Mouse (Mus musculus) CH12.LX (cell line): Measurements from ENCODE around the gene Dnajc13.

Experiments
- E2F4 ChIP-seq: IDR thresholded peaks from 2 replicates; pipeline ENCODE4 v1.6.1; 2011; ENCODE audit warnings: low read depth, low read length, improper control_type of control experiment; ENCODE audit not compliant: insufficient replicate concordance
- EP300 ChIP-seq: IDR thresholded peaks from 2 replicates; pipeline ENCODE4 v1.6.1; 2011; ENCODE audit warnings: low read length, improper control_type of control experiment

DNA sequence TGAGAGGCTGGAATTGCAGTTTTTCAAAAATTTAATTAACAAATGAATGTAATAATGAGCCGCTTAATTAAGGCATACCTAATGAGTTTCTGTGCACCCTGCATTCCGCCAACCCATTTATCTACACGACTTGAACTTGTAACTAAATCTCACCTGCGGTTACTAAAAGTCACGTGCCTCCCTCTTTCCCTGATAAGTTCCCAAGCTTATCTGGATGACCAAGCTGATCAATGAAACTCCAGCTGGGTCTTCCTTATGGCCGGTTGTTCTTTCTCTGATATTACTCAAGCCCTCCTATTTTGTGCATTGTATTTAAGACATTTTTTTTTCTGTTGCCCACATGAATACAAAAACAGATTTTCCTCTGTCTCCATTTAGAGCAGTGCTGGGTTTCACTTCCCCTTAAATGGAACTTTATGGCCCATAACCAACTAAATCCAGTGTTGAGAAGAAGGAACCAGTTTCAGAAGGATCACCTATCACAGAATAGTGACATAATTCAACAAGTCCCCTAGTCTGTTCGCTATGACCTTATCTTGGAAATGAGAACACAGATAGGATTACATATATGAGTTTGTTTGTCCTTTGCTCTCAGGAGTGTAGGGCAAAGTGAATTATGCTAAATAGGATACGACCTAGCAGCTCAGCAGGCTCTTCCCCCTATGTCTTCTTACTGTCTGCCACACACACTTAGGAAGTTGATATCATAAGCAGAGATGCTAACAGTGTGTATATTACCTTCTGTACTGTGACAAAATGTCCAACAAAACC is 18.2 kb upstream of the Dnajc13 start:
- TF ChIP-seq E2F4 (no peak), EP300 (peak; percentile 74)
